Mouse (Mus musculus): ENCODE data around the gene Zmpste24. TPM values are rescaled to one million over a fixed set of nuclear protein-coding genes. Genes with fewer than 3 reads are reported as not detected.

Zmpste24 gene
- polyA plus RNA-seq, 1 experiment from 2014 or later: 42.4 TPM

DNA sequence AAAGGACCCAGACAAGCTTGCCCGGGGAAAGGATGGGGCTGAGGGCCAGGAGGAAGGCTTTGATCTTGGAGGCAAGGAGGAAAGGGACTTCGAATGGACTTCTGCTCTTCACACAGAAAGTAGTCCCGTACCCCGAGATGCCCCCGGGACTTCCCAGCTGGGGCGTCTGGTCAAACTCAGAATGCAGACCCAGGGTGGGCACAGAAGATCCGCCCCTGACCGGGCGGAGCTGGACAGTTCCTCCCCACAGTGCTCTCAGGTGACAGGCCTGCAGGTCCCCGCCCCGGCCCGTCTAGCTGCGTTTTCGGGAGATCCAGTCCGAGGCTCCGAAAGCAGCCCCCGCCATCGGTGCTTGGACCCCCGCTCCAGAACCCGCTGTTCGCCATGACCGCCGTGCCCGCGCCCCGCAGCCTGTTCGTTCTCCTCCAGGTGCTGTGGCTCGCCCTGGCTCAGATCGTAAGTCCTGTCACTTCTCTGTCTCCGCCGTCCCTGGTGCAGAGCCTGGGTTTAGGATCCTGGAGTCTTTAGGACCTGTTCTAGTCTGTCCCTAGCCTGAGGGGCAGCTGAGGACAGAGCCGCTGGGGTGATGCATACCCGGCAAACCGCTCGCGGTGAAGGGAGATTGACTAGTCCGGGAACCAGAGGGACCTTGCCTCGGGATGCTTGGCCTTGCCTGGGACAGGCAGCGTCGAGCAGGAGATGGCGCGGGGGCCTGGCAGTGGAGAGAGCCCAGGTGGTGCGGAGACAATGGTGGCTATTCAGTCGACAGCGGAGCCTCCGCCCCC is 58.5 kb downstream of the Zmpste24 start, which contains the start of gene Col9a2:
Gene Col9a2, plus strand, starts transcription at position 55 of the 785 bp plus-strand sequence.
- Histone ChIP-seq H3K4me2 (replicated peaks; ENCODE audit: low read depth, low read length) (peak within 1 kb of the TSS; percentile 79), H3K4me3 (ENCODE audit: low read length) (peak within 1 kb of the TSS; percentile 53), H3K27me3 (ENCODE audit: insufficient read depth, low read length) (peaks cover 26% of the 10 kb centered on the region), H3K9ac (replicated peaks; ENCODE audit: low read length) (peak within 1 kb of the TSS; percentile 56), H3K27ac (ENCODE audit: low read length) (no peak within 1 kb of the TSS), H3K9me3 (ENCODE audit: low read length) (no peaks in the 10 kb centered on the region), H3K4me1 (ENCODE audit: insufficient read depth, low read length) (peaks cover 16% of the 10 kb centered on the region), H3K36me3 (ENCODE audit: insufficient read depth, low read length) (no peaks in the 10 kb centered on the region)
- ATAC-seq (ENCODE audit: low FRiP score, low TSS enrichment): peak; percentile 24; the same call in 1 of the 2 replicates
- 1% methylated on average over 46 of the region's 46 CpGs for WGBS

DNA sequence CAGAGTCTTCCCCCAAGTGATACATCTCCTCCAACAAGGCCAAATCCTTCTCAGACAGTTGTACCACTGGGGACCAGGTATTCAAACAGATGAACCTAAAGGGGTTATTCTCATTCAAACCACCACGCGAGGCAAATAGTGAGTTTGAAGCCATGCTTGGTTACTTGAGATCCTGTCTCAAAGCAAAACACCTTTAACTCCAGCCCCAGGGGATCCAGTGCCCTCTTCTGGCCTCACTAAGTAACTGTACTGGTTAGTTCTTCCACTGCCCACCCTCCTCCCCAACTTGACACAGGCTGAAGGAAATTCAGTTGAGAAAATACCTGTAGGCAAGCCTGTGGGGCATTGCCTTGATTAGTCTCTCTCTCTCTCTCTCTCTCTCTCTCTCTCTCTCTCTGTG is 65.0 kb downstream of the Zmpste24 start:
- 0 out of 2 replicates have a peak, but pooled peaks cover 3% of the 10 kb centered on the region for H3K27me3 ChIP-seq (ENCODE audit: insufficient read depth, low read length)
- no peak for ATAC-seq (ENCODE audit: low FRiP score, low TSS enrichment)
- H3K36me3 ChIP-seq (ENCODE audit: insufficient read depth, low read length): no peaks in the 10 kb centered on the region
- H3K9ac ChIP-seq (replicated peaks; ENCODE audit: low read length): no peak overlapping the region
- 86% methylated on average over 2 of the region's 2 CpGs for WGBS
- H3K27ac ChIP-seq (ENCODE audit: low read length): no peak overlapping the region
- no peaks in the 10 kb centered on the region for H3K4me1 ChIP-seq (ENCODE audit: insufficient read depth, low read length)
- no peaks in the 10 kb centered on the region for H3K9me3 ChIP-seq (ENCODE audit: low read length)
- H3K4me3 ChIP-seq (ENCODE audit: low read length): no peak overlapping the region
- H3K4me2 ChIP-seq (replicated peaks; ENCODE audit: low read depth, low read length): no peak overlapping the region

DNA sequence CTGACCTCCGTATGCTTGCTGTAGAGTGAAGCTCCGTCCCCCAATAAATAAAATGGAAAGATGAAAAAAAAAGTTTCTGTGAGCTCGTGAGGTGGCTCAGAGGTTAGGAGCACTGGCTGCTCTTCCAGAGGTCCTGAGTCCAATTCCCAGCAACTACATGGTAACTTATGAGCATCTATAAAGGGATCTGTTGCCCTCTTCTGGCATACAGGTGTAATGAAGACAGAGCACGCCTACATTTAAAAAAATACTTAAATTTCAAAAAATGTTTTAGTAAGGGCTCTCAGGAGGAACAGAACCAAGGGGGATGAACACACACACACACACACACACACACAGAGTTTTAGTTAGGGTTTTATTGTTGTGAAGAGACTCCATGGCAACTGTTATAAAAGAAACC is 66.6 kb downstream of the Zmpste24 start:
- Histone ChIP-seq H3K27ac (ENCODE audit: low read length) (no peak overlapping the region), H3K27me3 (ENCODE audit: insufficient read depth, low read length) (no peaks in the 10 kb centered on the region), H3K9ac (replicated peaks; ENCODE audit: low read length) (no peak overlapping the region), H3K4me3 (ENCODE audit: low read length) (no peak overlapping the region), H3K4me2 (replicated peaks; ENCODE audit: low read depth, low read length) (no peak overlapping the region), H3K4me1 (ENCODE audit: insufficient read depth, low read length) (no peaks in the 10 kb centered on the region), H3K36me3 (ENCODE audit: insufficient read depth, low read length) (no peaks in the 10 kb centered on the region), H3K9me3 (ENCODE audit: low read length) (no peaks in the 10 kb centered on the region)
- WGBS: 40% methylated on average over 4 of the region's 4 CpGs
- ATAC-seq (ENCODE audit: low FRiP score, low TSS enrichment): no peak

DNA sequence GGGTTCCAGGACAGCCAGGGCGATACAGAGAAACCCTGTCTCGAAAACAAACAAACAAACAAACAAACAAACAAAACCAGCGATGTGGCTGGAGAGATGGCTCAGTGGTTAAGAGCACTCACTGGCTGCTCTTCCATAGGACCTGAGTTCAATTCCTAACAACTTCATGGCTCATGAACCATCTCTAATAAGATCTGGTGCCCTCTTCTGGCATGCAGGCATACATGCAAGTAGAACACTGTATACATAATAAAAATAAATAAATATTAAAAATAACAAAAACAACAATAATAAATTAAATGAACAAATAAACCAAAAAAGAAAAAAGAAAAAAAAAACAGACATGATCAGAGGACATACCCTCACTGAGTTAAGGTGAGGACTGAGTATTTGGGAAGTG is 68.4 kb downstream of the Zmpste24 start:
- no peaks in the 10 kb centered on the region for H3K27me3 ChIP-seq (ENCODE audit: insufficient read depth, low read length)
- H3K4me3 ChIP-seq (ENCODE audit: low read length): no peak overlapping the region
- no peak for ATAC-seq (ENCODE audit: low FRiP score, low TSS enrichment)
- 83% methylated on average over 3 of the region's 3 CpGs for WGBS
- H3K36me3 ChIP-seq (ENCODE audit: insufficient read depth, low read length): no peaks in the 10 kb centered on the region
- no peaks in the 10 kb centered on the region for H3K4me1 ChIP-seq (ENCODE audit: insufficient read depth, low read length)
- H3K4me2 ChIP-seq (replicated peaks; ENCODE audit: low read depth, low read length): no peak overlapping the region
- no peak overlapping the region for H3K9ac ChIP-seq (replicated peaks; ENCODE audit: low read length)
- no peaks in the 10 kb centered on the region for H3K9me3 ChIP-seq (ENCODE audit: low read length)
- H3K27ac ChIP-seq (ENCODE audit: low read length): no peak overlapping the region

DNA sequence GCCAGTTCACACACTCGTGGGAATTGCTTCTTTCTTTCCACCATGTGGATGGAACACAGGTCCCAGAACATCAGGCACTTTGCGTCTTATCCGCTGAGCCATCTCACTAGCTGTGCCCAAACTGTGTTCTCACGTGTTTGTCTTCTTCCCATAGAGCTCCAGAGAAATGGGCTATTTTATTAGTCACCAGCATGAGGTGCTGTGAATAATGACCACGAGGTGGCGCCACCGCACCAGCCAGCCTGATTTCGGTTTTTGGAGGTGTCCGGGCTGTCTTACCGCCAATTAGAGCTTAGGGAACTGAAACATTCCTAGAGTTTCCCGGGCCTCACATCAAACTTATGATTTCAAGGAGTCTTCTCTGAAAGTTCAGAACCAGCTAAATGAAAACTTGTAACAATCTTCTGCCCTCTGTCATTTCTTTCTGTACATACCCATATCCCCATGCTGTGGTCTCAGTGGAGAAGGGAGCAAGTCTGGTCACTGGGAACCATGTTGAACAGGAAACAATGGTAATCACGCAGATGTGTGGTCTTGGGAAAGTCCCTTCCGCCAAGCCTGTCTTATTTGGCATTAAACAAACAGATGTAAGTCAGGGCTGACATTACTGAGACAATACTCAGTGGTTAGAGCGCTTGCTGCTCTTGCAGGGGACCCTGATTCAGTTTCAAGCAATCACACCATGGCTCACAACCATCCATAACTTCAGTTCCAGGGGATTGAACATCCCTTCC is 69.2 kb downstream of the Zmpste24 start:
- no peak overlapping the region for H3K4me3 ChIP-seq (ENCODE audit: low read length)
- H3K9me3 ChIP-seq (ENCODE audit: low read length): no peaks in the 10 kb centered on the region
- H3K4me1 ChIP-seq (ENCODE audit: insufficient read depth, low read length): no peaks in the 10 kb centered on the region
- H3K9ac ChIP-seq (replicated peaks; ENCODE audit: low read length): no peak overlapping the region
- no peak for ATAC-seq (ENCODE audit: low FRiP score, low TSS enrichment)
- H3K4me2 ChIP-seq (replicated peaks; ENCODE audit: low read depth, low read length): no peak overlapping the region
- H3K36me3 ChIP-seq (ENCODE audit: insufficient read depth, low read length): no peaks in the 10 kb centered on the region
- no peak overlapping the region for H3K27ac ChIP-seq (ENCODE audit: low read length)
- WGBS: 28% methylated on average over 14 of the region's 14 CpGs
- no peaks in the 10 kb centered on the region for H3K27me3 ChIP-seq (ENCODE audit: insufficient read depth, low read length)

DNA sequence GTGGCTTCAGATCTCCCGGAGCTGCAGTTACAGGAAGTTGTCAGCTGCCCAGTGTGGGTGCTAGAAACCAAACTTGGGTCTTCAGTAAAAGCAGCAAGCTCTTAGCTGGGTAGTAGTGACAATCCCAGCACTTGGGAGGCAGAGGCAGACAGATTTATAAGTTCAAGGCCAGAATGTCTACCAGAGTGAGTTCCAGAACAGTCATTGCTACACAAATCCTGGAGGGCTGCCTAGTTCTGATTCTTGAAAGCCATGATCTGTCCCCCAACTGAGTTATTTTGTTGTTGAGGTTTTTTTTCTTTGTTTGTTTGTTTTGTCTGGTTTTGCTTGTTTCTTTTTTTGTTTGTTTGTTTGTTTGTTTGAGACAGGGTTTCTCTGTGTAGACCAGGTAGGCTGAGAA is 69.9 kb downstream of the Zmpste24 start:
- no peak overlapping the region for H3K4me2 ChIP-seq (replicated peaks; ENCODE audit: low read depth, low read length)
- WGBS: 72% methylated on average over 1 of the region's 1 CpGs
- H3K9me3 ChIP-seq (ENCODE audit: low read length): no peaks in the 10 kb centered on the region
- H3K27me3 ChIP-seq (ENCODE audit: insufficient read depth, low read length): no peaks in the 10 kb centered on the region
- no peak for ATAC-seq (ENCODE audit: low FRiP score, low TSS enrichment)
- no peak overlapping the region for H3K27ac ChIP-seq (ENCODE audit: low read length)
- H3K4me1 ChIP-seq (ENCODE audit: insufficient read depth, low read length): no peaks in the 10 kb centered on the region
- no peak overlapping the region for H3K9ac ChIP-seq (replicated peaks; ENCODE audit: low read length)
- no peak overlapping the region for H3K4me3 ChIP-seq (ENCODE audit: low read length)
- no peaks in the 10 kb centered on the region for H3K36me3 ChIP-seq (ENCODE audit: insufficient read depth, low read length)

DNA sequence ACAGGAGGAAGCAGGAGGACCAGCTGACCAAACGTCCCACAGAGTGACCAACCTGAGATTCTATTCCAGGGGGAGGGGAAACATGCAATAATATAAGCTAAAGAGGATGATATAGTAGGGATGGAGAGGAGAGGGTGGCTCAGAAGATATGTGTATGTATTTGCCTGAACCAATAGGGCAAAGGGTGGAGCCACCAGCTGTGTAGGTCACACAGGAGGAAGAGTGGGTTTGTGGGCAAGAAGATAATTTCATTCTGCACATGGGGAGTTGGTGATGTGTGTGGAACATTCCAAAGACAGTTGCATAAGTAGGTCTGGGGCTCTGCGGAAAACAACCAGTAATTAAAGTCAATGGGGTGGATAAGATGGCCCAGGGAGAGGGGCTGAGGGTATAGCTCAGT is 72.4 kb downstream of the Zmpste24 start:
- Histone ChIP-seq H3K27ac (ENCODE audit: low read length) (no peak overlapping the region), H3K4me2 (replicated peaks; ENCODE audit: low read depth, low read length) (no peak overlapping the region), H3K4me3 (ENCODE audit: low read length) (no peak overlapping the region), H3K9ac (replicated peaks; ENCODE audit: low read length) (no peak overlapping the region), H3K36me3 (ENCODE audit: insufficient read depth, low read length) (no peaks in the 10 kb centered on the region), H3K9me3 (ENCODE audit: low read length) (no peaks in the 10 kb centered on the region), H3K4me1 (ENCODE audit: insufficient read depth, low read length) (peaks cover 3% of the 10 kb centered on the region; the same call in 1 of the 2 replicates), H3K27me3 (ENCODE audit: insufficient read depth, low read length) (no peaks in the 10 kb centered on the region)
- WGBS: 45% methylated on average over 2 of the region's 2 CpGs
- ATAC-seq (ENCODE audit: low FRiP score, low TSS enrichment): no peak

DNA sequence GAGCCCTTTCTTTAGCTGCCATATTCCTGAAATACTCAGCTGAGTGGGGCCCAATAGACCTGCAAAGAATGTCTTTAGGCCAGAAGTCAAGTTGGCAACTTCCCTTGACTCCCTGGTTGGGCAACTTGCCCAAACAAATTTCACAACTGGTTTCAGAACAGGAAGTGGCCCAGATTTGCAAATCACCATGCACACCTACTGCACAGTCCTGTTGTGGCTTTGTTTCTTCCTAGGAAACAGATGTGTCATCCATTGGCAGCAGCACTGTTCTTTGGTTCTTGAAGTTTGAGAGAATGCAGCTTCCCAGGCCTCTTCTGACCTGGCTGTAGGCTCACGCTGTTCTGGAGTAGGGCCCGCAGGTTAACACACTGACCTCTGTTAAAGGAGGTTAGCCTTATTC is 74.1 kb downstream of the Zmpste24 start:
- Histone ChIP-seq H3K4me2 (replicated peaks; ENCODE audit: low read depth, low read length) (no peak overlapping the region), H3K27ac (ENCODE audit: low read length) (no peak overlapping the region), H3K4me1 (ENCODE audit: insufficient read depth, low read length) (peaks cover 3% of the 10 kb centered on the region; the same call in 1 of the 2 replicates), H3K9me3 (ENCODE audit: low read length) (no peaks in the 10 kb centered on the region), H3K36me3 (ENCODE audit: insufficient read depth, low read length) (no peaks in the 10 kb centered on the region), H3K27me3 (ENCODE audit: insufficient read depth, low read length) (no peaks in the 10 kb centered on the region), H3K4me3 (ENCODE audit: low read length) (no peak overlapping the region), H3K9ac (replicated peaks; ENCODE audit: low read length) (no peak overlapping the region)
- ATAC-seq (ENCODE audit: low FRiP score, low TSS enrichment): no peak
- WGBS: 89% methylated on average over 2 of the region's 2 CpGs

DNA sequence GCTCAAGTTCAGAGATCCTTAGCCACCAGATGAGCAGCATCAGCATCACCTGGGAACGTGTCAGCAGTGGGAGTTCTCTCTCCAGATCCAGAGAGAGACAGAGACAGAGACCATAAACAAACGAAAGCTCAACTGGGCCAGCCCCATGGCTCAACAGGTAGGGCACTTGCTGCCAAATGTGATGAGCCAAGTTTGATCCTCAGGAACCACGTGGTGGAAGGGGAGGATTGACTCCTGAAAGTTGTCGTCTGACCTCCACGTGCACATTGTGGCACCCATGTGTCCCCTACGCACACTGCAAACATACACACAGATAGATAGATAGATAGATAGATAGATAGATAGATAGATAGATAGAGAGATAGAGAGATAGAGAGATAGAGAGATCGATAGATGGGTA is 74.6 kb downstream of the Zmpste24 start:
- ATAC-seq (ENCODE audit: low FRiP score, low TSS enrichment): no peak
- H3K27ac ChIP-seq (ENCODE audit: low read length): no peak overlapping the region
- H3K27me3 ChIP-seq (ENCODE audit: insufficient read depth, low read length): no peaks in the 10 kb centered on the region
- WGBS: 78% methylated on average over 7 of the region's 7 CpGs
- no peak overlapping the region for H3K9ac ChIP-seq (replicated peaks; ENCODE audit: low read length)
- no peak overlapping the region for H3K4me3 ChIP-seq (ENCODE audit: low read length)
- H3K4me1 ChIP-seq (ENCODE audit: insufficient read depth, low read length): peaks cover 3% of the 10 kb centered on the region; the same call in 1 of the 2 replicates
- H3K4me2 ChIP-seq (replicated peaks; ENCODE audit: low read depth, low read length): no peak overlapping the region
- no peaks in the 10 kb centered on the region for H3K9me3 ChIP-seq (ENCODE audit: low read length)
- no peaks in the 10 kb centered on the region for H3K36me3 ChIP-seq (ENCODE audit: insufficient read depth, low read length)

DNA sequence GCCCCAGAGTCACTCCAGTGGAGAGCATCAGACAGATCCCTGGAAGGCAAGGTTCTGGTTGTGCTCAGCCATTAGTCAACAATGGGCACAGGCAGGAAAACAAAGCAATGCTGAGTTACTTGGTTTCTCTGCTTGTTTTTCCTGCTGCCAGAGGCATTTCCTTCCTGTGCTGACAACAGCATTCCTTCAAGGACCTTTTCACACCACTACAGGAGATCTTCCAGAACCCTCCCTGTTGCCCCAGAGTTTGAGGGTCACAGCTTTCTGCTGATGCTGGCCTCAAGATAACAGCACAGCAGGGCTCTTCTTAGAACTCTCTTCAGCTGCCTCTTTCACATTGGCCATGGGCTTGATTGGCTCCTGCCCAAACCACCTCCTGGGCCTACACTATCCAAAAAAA is 76.1 kb downstream of the Zmpste24 start:
- Histone ChIP-seq H3K9me3 (ENCODE audit: low read length) (no peaks in the 10 kb centered on the region), H3K4me3 (ENCODE audit: low read length) (no peak overlapping the region), H3K4me1 (ENCODE audit: insufficient read depth, low read length) (peaks cover 3% of the 10 kb centered on the region; the same call in 1 of the 2 replicates), H3K27me3 (ENCODE audit: insufficient read depth, low read length) (no peaks in the 10 kb centered on the region), H3K4me2 (replicated peaks; ENCODE audit: low read depth, low read length) (no peak overlapping the region), H3K9ac (replicated peaks; ENCODE audit: low read length) (no peak overlapping the region), H3K27ac (ENCODE audit: low read length) (no peak overlapping the region), H3K36me3 (ENCODE audit: insufficient read depth, low read length) (no peaks in the 10 kb centered on the region)
- no peak for ATAC-seq (ENCODE audit: low FRiP score, low TSS enrichment)

Measured in kidney, embryonic 16.5 days (tissue).